Mouse (Mus musculus) lung, embryonic 14.5 days (tissue): Measurements from ENCODE around the gene Islr2. TPM values are rescaled to one million over a fixed set of nuclear protein-coding genes. Genes with fewer than 3 reads are reported as not detected.

Experiments used
- ATAC-seq: fragments of 200-750 bp; cut with Nextera tagmentation; 2 replicates; pipeline ENCODE4 v1.8.0; 2017; ENCODE audit warnings: mild to moderate bottlenecking, moderate TSS enrichment, moderate library complexity; ENCODE audit not compliant: insufficient read depth
- DNase-seq: peaks from one replicate; pipeline ENCODE4 v3.0.0-alpha.2; 2015
- H3K27ac ChIP-seq: fragments of 300-500 bp; sonication (generic); 2 replicates; pipeline ENCODE4 v1.5.1; 2014; ENCODE audit warnings: low read depth, mild to moderate bottlenecking, moderate library complexity
- H3K27me3 ChIP-seq: fragments of 300-500 bp; sonication (generic); 2 replicates; pipeline ENCODE4 v1.6.1; 2014; ENCODE audit warnings: low read length, control low read depth; ENCODE audit not compliant: insufficient read depth
- H3K36me3 ChIP-seq: fragments of 300-500 bp; sonication (generic); 2 replicates; pipeline ENCODE4 v1.6.1; 2014; ENCODE audit warnings: control low read depth; ENCODE audit not compliant: insufficient read depth
- H3K4me1 ChIP-seq: fragments of 300-500 bp; sonication (generic); 2 replicates; pipeline ENCODE4 v1.6.1; 2014; ENCODE audit warnings: antibody characterized with exemption, control low read depth; ENCODE audit not compliant: insufficient read depth
- H3K4me2 ChIP-seq: fragments of 300-500 bp; sonication (generic); 2 replicates; pipeline ENCODE4 v1.6.1; 2014; ENCODE audit warnings: mild to moderate bottlenecking
- H3K4me3 ChIP-seq: fragments of 300-500 bp; sonication (generic); 2 replicates; pipeline ENCODE4 v1.5.1; 2014; ENCODE audit warnings: low read depth, low read length
- H3K9ac ChIP-seq: fragments of 300-500 bp; sonication (generic); 2 replicates; pipeline ENCODE4 v1.6.1; 2014
- H3K9me3 ChIP-seq: fragments of 300-500 bp; sonication (generic); 2 replicates; pipeline ENCODE4 v1.6.1; 2016; ENCODE audit warnings: low read depth, low read length, control low read depth
- CTCF ChIP-seq: IDR thresholded peaks from 2 replicates; pipeline ENCODE4 v1.5.1; 2016; ENCODE audit warnings: antibody characterized with exemption, low read depth
- WGBS: fragments of 180-500 bp; shearing (Covaris S2); extraction: QIAGEN DNeasy Blood & Tissue Kit; methylation state at CpG from one replicate; pipeline ENCODE4 v1.1.7; 2014; 5-methylcytosine and 5-hydroxymethylcytosine counted together
- polyA plus RNA-seq: library from polyadenylated mRNA; unstranded; fragments of >200 nt; fragmentation: Nextera tagmentation; extraction: Ambion mirVana; gene quantifications from 2 replicates; pipeline ENCODE4 v1.2.1, GENCODE M21; 2014

Gene Islr2
- polyA plus RNA-seq, 1 experiment from 2014 or later: not detected

- DNase-seq: no peak
- WGBS: 96% methylated on average over 28 of the region's 28 CpGs
- H3K27ac ChIP-seq: no peak overlapping the region
- no peak for ATAC-seq
- H3K36me3 ChIP-seq: peaks cover 45% of the 10 kb centered on the region
- H3K9ac ChIP-seq: no peak overlapping the region
- no peak for TF ChIP-seq CTCF
- no peak overlapping the region for H3K4me3 ChIP-seq
- no peaks in the 10 kb centered on the region for H3K27me3 ChIP-seq
- no peak overlapping the region for H3K4me2 ChIP-seq
- H3K4me1 ChIP-seq: no peaks in the 10 kb centered on the region
- no peaks in the 10 kb centered on the region for H3K9me3 ChIP-seq
Observed at GRCm38 (mm10) chr9:58234502-58235015, 30.4 kb upstream of the Islr2 start.

DNA sequence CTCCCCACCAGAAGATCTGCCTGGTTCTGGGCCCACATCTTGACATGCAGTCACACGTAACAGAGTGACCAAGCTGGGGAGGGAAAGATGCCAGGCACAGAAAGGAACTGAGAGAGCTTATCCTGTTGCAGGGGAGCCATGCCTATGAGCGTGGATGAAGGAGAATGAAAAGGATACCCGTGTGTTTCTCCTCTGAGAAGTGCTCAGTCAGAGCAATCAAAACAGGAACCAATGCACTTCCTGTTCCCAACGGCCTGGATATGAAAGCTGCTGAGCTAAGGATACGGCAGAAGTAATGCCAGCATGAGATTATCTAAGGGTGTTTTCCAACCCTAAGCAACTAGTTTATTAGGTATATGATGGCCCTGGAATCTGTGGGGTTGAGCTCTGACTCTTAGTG lies 28.3 kb upstream of the Islr2 start:
- WGBS: 64% methylated on average over 5 of the region's 5 CpGs
- no peak for ATAC-seq
- H3K27me3 ChIP-seq: no peaks in the 10 kb centered on the region
- H3K4me2 ChIP-seq: no peak overlapping the region
- DNase-seq: peak; percentile 41
- no peak overlapping the region for H3K4me3 ChIP-seq
- H3K4me1 ChIP-seq: no peaks in the 10 kb centered on the region
- no peak for TF ChIP-seq CTCF
- H3K27ac ChIP-seq: peak overlapping the region; percentile 50; the same call in 1 of the 2 replicates
- H3K36me3 ChIP-seq: peaks cover 67% of the 10 kb centered on the region
- H3K9me3 ChIP-seq: no peaks in the 10 kb centered on the region
- H3K9ac ChIP-seq: no peak overlapping the region

GRCm38 (mm10) chr9:58231746-58232145 lies 27.6 kb upstream of the Islr2 start:
- 67% methylated on average over 6 of the region's 6 CpGs for WGBS
- Histone ChIP-seq H3K36me3 (peaks cover 70% of the 10 kb centered on the region), H3K4me2 (no peak overlapping the region), H3K9ac (no peak overlapping the region), H3K4me1 (no peaks in the 10 kb centered on the region), H3K4me3 (no peak overlapping the region), H3K27me3 (no peaks in the 10 kb centered on the region), H3K9me3 (no peaks in the 10 kb centered on the region), H3K27ac (peak overlapping the region; percentile 49; the same call in 1 of the 2 replicates)
- DNase-seq (no peak), ATAC-seq (no peak)
- TF ChIP-seq CTCF: no peak

DNA sequence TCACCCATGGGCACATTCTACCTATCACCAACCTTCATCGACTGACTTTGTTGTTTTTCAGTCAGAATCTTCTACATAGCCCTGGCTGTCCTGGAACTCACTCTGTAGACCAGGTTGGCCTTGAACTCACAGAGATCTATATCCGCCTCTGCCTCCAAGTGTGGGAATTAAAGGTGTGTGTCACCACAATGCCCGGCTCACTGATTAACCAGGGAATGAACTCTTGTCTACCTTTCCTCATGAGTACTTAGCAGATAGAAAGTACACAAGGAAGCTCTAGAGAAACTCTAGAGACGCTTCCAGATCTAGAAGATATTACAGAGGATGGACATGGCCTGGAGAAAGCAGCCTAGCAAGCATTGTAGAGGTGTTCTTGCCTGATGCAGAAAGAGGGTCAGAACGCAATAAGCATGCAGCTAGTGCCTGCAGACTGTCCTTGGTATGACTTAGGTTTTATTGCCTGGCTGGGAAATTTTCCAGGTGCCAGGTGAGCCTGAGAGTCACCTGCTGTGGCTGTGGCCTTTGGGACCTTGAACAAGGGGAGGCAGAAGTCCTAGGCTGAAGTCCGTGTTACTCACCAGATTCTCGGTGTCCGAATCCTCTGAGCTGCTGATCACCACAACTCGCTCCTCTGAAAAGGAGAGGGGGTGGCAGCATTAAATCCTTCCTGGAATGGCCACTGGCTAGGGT lies 24.8 kb upstream of the Islr2 start:
- H3K27me3 ChIP-seq: no peaks in the 10 kb centered on the region
- DNase-seq (no peak), ATAC-seq (no peak)
- no peaks in the 10 kb centered on the region for H3K9me3 ChIP-seq
- no peak overlapping the region for H3K9ac ChIP-seq
- no peak overlapping the region for H3K4me3 ChIP-seq
- peaks cover 72% of the 10 kb centered on the region for H3K36me3 ChIP-seq
- no peak overlapping the region for H3K4me2 ChIP-seq
- no peak overlapping the region for H3K27ac ChIP-seq
- 94% methylated on average over 9 of the region's 9 CpGs for WGBS
- no peak for TF ChIP-seq CTCF
- no peaks in the 10 kb centered on the region for H3K4me1 ChIP-seq

GRCm38 (mm10) chr9:58225915-58226913 lies 22.1 kb upstream of the Islr2 start:
- Histone ChIP-seq H3K4me2 (no peak overlapping the region), H3K27ac (no peak overlapping the region), H3K4me3 (no peak overlapping the region), H3K36me3 (peaks cover 62% of the 10 kb centered on the region), H3K9ac (no peak overlapping the region), H3K27me3 (no peaks in the 10 kb centered on the region), H3K4me1 (no peaks in the 10 kb centered on the region), H3K9me3 (no peaks in the 10 kb centered on the region)
- 63% methylated on average over 9 of the region's 9 CpGs for WGBS
- ATAC-seq: no peak
- TF ChIP-seq CTCF: peak; percentile 81
- DNase-seq: peak; percentile 67

- Histone ChIP-seq H3K4me3 (no peak overlapping the region), H3K36me3 (peaks cover 60% of the 10 kb centered on the region), H3K4me1 (no peaks in the 10 kb centered on the region), H3K27ac (no peak overlapping the region), H3K9ac (no peak overlapping the region), H3K4me2 (no peak overlapping the region), H3K9me3 (no peaks in the 10 kb centered on the region), H3K27me3 (no peaks in the 10 kb centered on the region)
- ATAC-seq (no peak), DNase-seq (no peak)
- no peak for TF ChIP-seq CTCF
- 92% methylated on average over 2 of the region's 2 CpGs for WGBS
Observed at GRCm38 (mm10) chr9:58224356-58224755, 20.2 kb upstream of the Islr2 start.
